Mouse (Mus musculus) left cerebral cortex, adult 8-10 months (tissue): ENCODE data around the gene Gba. TPM values are rescaled to one million over a fixed set of nuclear protein-coding genes. Genes with fewer than 3 reads are reported as not detected.

Experiments used
- DNase-seq, 2 experiments: peaks; one replicate each; pipeline ENCODE4 v3.0.0; 2022; ENCODE audit warnings: low spot score in 2 of 2
- microRNA-seq, 2 experiments: library from miRNA; unstranded; fragments of <30 nt; microRNA quantifications; one replicate each; pipeline ENCODE4 v1.2.0; 2022
- total RNA-seq, 4 experiments: library from RNA; stranded (reverse); gene quantifications; 2 replicates each; pipeline ENCODE4 v1.2.4; 2022

The Gba gene
- total RNA-seq, 4 experiments from 2014 or later: 52.5 to 62.4 (median 56.1) TPM

DNA sequence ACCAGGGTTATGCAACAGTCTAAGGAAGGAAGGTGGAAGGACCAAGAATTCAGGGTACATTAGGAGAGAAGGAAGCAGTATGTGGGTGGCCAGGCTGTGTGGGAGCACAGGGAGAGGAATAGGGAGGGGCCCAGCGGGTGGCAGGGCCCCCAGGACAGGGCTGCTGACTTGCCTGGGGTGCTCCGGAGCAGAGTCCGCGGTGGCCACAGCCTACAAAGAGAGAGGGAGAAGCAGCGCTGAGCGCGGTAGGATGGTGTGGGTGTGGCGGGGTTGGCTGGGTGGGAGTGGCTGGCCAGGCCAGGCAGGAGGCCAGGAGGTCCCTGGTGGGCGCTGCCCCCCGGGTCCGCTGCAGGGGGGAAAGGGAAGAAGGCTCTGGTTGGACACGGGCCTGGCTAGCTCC lies 35.8 kb downstream of the Gba start:
- no peak for DNase-seq

- no peak for DNase-seq
Measured at GRCm38 (mm10) chr3:89242331-89242895, 39.7 kb downstream of the Gba start.

DNA sequence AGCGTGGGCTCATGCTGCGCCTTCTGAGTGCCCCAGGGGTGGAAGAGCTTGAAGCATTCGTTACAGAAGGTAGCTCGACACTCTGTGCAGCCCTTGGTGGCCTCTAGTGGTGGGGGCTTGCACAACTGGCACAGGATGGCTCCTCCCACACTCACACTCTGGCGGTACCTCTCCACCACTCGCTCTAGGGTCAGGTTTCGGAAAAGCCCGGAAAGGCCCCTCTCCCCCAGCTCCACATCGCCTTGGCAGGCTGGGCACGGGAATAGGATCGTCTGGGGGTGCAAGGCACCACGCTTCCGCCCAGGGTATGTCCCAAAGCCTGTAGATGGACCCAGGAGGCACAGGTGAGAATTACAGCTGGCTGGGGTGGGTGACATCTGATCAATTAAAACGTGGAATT lies 40.9 kb downstream of the Gba start:
- no peak for DNase-seq

DNA sequence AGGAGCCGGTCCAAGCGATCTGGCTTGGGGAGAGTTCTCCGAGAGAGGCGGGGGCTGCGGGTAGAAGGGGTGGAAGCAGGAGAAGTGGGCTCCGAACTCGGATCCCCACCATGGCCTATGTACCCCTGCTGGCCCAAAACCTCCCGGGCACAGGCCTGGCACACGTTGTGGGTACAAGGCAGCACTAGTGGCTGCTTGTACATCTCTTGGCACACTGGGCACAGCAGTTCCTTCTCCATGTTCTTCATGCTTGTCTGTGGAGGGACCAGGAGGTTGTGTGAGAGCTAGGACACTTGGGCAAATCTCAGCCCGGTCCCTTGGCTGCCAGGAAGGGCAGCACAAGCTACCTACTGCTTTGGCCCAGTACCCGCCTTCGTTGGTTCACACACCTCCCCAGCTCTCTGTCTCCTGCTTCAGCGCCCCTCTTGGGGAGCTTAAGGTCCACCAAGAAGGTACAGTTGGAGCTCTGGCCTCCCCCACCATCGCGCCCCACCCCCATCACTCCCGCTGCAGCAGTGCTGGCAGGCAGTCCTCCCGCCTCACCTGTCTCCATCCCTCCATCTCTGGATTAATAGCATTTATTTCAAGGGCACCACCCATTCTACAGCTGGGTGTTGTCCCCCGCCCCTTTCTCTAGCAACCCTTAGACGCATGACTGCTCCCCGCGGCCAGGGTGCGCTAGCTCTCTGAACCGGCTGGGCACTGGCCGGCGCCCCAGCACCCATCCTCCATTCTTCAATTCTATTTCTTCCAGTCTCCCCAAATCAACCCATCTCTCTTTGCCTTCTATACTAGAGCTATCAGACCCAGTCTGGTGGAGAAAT lies 41.6 kb downstream of the Gba start:
- no peak for DNase-seq

DNA sequence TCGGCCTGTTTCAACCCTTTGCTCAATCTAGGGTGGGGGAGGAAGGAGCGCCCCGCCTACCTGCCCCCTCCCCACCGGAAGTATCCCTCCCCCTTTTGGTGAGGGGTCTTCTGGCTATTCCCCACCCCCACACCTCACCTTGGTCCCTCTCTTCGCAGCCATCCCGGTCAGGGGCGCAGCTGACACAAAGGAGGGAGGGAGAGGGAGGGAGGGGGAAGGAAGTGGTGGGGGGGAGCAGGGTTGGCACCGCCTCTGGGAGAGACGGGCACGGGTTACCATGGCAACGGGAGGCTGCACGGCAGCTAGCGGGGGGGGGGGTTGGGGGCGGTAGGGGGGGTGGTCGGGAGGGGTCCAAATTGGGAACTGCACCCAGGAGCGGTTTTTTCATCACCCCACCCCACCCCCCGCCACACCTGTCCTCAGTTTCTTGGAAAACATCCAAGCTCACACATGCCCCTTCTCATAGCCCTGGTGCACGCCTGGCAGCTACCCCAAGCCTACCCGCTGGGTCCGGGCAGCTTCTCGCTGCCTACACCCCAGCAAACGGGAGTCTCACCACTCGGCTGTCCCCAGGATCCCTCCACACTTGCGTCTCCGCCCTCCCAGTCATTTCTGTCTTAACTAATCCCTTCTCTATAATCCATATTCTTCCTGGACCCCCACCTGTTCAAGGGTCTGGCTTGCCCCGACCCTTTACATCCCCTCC lies 42.4 kb downstream of the Gba start:
- peak in 1 of 2 experiments; percentile 74 for DNase-seq

DNA sequence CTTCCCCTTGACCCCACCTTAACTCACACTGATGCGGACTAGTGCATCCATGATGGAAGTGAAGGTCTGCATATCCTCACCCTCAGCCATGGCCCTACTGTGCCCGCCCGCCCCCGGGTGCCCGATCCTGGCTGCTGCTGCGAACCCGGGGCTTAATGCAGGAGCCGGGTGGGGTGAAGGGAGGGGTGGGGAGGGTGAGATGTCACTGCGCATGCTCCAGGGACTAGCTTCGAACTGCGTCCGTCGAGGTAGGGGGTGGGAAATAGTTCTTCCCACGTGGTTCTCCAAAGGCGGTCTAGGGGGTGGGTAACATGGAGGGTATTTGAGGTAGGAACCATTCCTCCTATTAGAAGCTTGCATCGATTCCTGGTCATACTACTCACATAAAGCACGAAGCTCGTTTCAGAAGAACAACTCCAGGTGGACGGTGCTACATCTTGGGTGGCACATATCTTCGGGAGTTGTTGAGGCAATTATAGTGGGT lies 43.0 kb downstream of the Gba start, which contains the start of gene Krtcap2:
TSS of gene Krtcap2 (plus strand) at position 279 of the 484 bp plus-strand sequence.
- DNase-seq: peak in 1 of 2 experiments; percentile 71

DNA sequence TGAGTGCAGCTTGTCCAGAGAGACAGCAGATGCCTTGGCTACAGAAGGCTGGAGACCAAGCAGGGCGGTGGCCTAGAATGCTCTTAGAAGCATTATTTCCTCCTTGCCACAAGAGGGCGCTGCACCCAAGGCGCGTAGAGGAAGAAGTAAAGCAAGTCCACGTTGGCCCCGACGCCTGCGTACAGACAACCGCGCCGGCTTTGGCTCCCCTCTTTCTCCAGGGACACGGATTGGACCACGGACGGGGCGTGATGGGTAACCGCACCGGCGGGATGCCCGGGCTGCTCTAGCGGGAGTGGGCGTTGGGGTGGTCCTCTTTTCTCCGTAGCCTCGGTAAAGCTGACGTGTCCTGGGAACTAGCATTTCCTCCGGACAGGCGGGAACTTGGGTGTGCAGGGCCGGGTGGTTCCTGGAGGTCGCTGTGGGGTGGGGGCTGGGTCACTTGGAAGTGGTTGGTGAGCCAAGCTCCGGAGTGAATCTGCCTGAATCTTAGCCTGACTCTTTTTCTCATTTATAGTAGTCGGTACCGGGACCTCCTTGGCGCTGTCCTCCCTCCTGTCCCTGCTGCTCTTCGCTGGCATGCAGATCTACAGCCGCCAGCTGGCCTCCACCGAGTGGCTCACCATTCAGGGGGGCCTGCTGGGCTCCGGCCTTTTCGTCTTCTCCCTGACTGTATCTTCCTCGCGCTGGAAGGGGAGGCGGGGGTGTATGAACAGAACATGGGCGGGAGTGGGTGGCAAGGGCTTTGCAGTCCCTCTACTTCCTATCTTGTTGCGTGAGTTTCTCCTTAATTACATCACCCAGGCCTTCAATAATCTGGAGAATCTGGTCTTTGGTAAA lies 43.8 kb downstream of the Gba start, which contains the start of gene Trim46:
TSS of gene Trim46 (minus strand) at position 49 of the 840 bp plus-strand sequence.
- DNase-seq: peak; percentile 79 to 91

DNA sequence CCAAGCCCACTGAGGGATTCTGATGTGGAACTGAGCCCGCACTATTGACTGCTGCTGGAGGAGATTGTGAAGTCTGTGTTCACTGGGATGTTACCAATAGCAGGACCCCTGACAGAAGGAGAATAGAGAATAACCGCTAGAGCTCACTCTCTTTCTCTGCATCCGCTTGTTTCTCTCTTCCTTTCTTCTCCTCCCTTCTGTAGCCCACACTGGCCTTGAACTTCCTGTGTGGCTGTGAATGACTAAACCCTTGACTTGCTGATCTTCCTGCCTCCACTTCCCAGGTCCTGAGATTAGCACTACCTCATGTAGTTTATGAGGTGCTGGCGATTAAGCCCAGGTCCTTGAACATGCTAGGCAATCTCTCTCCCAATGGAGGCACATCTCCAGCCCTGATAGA lies 44.7 kb downstream of the Gba start:
- no peak for DNase-seq

GRCm38 (mm10) chr3:89250435-89251040 lies 47.8 kb downstream of the Gba start:
- DNase-seq: no peak

- DNase-seq: no peak
Measured at GRCm38 (mm10) chr3:89251365-89251895, 48.7 kb downstream of the Gba start.

DNA sequence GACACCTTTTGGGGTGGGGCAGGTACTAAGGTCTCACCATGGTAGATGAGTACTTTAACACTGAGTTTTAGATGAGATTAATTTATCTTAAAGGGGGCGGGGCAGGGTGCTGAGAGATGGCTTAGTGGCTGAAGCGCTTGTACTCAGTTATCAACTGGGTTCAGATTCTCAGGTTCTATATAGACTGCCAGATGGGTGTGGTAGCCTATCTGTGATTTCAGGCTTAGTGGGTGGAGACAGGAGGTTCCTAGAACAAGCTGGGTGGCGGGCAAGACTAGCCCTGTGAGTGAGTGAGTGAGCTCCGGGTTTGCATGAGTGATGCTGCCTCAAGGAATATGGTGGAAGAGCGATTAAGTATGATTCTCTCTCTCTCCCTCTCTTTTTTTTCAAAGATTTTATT lies 52.3 kb downstream of the Gba start:
- DNase-seq: no peak

GRCm38 (mm10) chr3:89256177-89256576 lies 53.4 kb downstream of the Gba start:
- no peak for DNase-seq

Small RNA genes within 50 kb of the gene (microRNA-seq; reads per million reads assigned to microRNA genes)
- gene Mir92b: 5,523 to 6,267 reads per million in 2 experiments

Other genes starting within 250 kb of the Gba start
- 100 to 1,000 TPM; 170 to 198 (median 187) TPM for gene Rusc1, start 109.6 kb upstream of the Gba start, total RNA-seq
- under 1 TPM in 1 of 4 experiments, not detected in 3; 0.21 TPM for gene Gm43738, start 101.8 kb upstream of the Gba start, total RNA-seq
- 100 to 1,000 TPM in 2 of 4 experiments, 10 to 100 TPM in 2; 84.4 to 129 (median 100) TPM for gene Fdps, start 101.0 kb upstream of the Gba start, total RNA-seq
- gene Pklr, start 66.8 kb upstream of the Gba start, total RNA-seq: not detected
- gene Hcn3, start 42.7 kb upstream of the Gba start, total RNA-seq: 10 to 100 TPM; 12.3 to 18.2 (median 17.0) TPM
- 10 to 100 TPM; 41.2 to 45.3 (median 42.5) TPM for gene Clk2, start 38.1 kb upstream of the Gba start, total RNA-seq
- 10 to 100 TPM; 58.5 to 69.8 (median 63.9) TPM for gene Scamp3, start 25.5 kb upstream of the Gba start, total RNA-seq
- gene Fam189b, start 19.8 kb upstream of the Gba start, total RNA-seq: 10 to 100 TPM; 47.2 to 58.2 (median 52.3) TPM
- gene Thbs3, start 12.3 kb downstream of the Gba start, total RNA-seq: 10 to 100 TPM; 14.2 to 24.3 (median 22.2) TPM
- gene Mtx1, start 24.2 kb downstream of the Gba start, total RNA-seq: 100 to 1,000 TPM in 2 of 4 experiments, 10 to 100 TPM in 2; 95.4 to 105 (median 99.8) TPM
- gene Muc1, start 26.1 kb downstream of the Gba start, total RNA-seq: 1 to 10 TPM in 1 of 4 experiments, under 1 TPM in 3; 0.36 to 1.5 (median 0.67) TPM
- gene Krtcap2, start 43.0 kb downstream of the Gba start, total RNA-seq: 10 to 100 TPM; 70.4 to 91.2 (median 83.7) TPM
- gene Trim46, start 43.4 kb downstream of the Gba start, total RNA-seq: 10 to 100 TPM; 66.2 to 74.6 (median 68.4) TPM
- gene Dpm3, start 56.4 kb downstream of the Gba start, total RNA-seq: 10 to 100 TPM; 51.6 to 64.2 (median 54.6) TPM
- gene Slc50a1, start 67.6 kb downstream of the Gba start, total RNA-seq: 10 to 100 TPM; 38.0 to 48.9 (median 45.5) TPM
- 1 to 10 TPM; 5.6 to 8.8 (median 6.8) TPM for gene Efna1, start 78.2 kb downstream of the Gba start, total RNA-seq
- 10 to 100 TPM; 50.1 to 61.2 (median 55.3) TPM for gene Efna3, start 120.0 kb downstream of the Gba start, total RNA-seq
- gene Efna4, start 135.1 kb downstream of the Gba start, total RNA-seq: under 1 TPM in 3 of 4 experiments, not detected in 1; 0.22 to 0.46 (median 0.30) TPM
- gene Adam15, start 147.1 kb downstream of the Gba start, total RNA-seq: 100 to 1,000 TPM; 104 to 122 (median 108) TPM
- gene Dcst2, start 159.0 kb downstream of the Gba start, total RNA-seq: under 1 TPM; 0.32 to 0.77 (median 0.42) TPM
- gene Dcst1, start 162.3 kb downstream of the Gba start, total RNA-seq: under 1 TPM in 1 of 4 experiments, not detected in 3; 0.61 TPM
- 10 to 100 TPM; 11.3 to 20.3 (median 15.8) TPM for gene Zbtb7b, start 191.8 kb downstream of the Gba start, total RNA-seq
- 1 to 10 TPM; 3.9 to 5.8 (median 4.4) TPM for gene Lenep, start 199.9 kb downstream of the Gba start, total RNA-seq
- 10 to 100 TPM; 30.8 to 39.9 (median 35.6) TPM for gene Flad1, start 208.9 kb downstream of the Gba start, total RNA-seq
- gene Cks1b, start 215.5 kb downstream of the Gba start, total RNA-seq: 1 to 10 TPM; 2.4 to 3.5 (median 2.8) TPM
- 10 to 100 TPM; 15.1 to 18.7 (median 17.3) TPM for gene Shc1, start 215.5 kb downstream of the Gba start, total RNA-seq
- 10 to 100 TPM; 44.0 to 57.4 (median 48.8) TPM for gene Pygo2, start 227.3 kb downstream of the Gba start, total RNA-seq
- gene Pbxip1, start 233.8 kb downstream of the Gba start, total RNA-seq: 10 to 100 TPM; 33.6 to 51.4 (median 41.9) TPM